Mouse (Mus musculus): ENCODE measurements at regions not wholly inside any gene's neighbourhood (a gene's known extent, or its start where the extent isn't known, plus 50 kb on each side); places are given as distances from the start of the nearest gene placed in this dataset.

- H3K4me3 ChIP-seq (ENCODE audit: low read depth, low read length): no peak overlapping the region
- DNase-seq (no peak), ATAC-seq (no peak)
- H3K4me2 ChIP-seq (ENCODE audit: low read depth): no peak overlapping the region
- TF ChIP-seq CTCF (IDR thresholded peaks at IDR 0.05; ENCODE audit: low read depth): no peak
- WGBS: 84% methylated on average over 3 of the region's 3 CpGs
- no peak overlapping the region for H3K27ac ChIP-seq (ENCODE audit: low read depth, low read length)
- no peaks in the 10 kb centered on the region for H3K9me3 ChIP-seq (ENCODE audit: low read length)
- no peak overlapping the region for H3K9ac ChIP-seq
- no peaks in the 10 kb centered on the region for H3K27me3 ChIP-seq (ENCODE audit: insufficient read depth, low read length)
- no peaks in the 10 kb centered on the region for H3K36me3 ChIP-seq (ENCODE audit: insufficient read depth)
- H3K4me1 ChIP-seq (ENCODE audit: insufficient read depth): no peaks in the 10 kb centered on the region
Observed at GRCm38 (mm10) chr12:25269878-25270277, 172.9 kb upstream of the Id2 start.

- DNase-seq (no peak), ATAC-seq (no peak)
- H3K4me1 ChIP-seq (ENCODE audit: insufficient read depth): no peaks in the 10 kb centered on the region
- no peaks in the 10 kb centered on the region for H3K9me3 ChIP-seq (ENCODE audit: low read length)
- H3K36me3 ChIP-seq (ENCODE audit: insufficient read depth): no peaks in the 10 kb centered on the region
- no peak overlapping the region for H3K9ac ChIP-seq
- H3K27ac ChIP-seq (ENCODE audit: low read depth, low read length): no peak overlapping the region
- WGBS: 68% methylated on average over 18 of the region's 18 CpGs
- no peak for TF ChIP-seq CTCF (IDR thresholded peaks at IDR 0.05; ENCODE audit: low read depth)
- no peak overlapping the region for H3K4me3 ChIP-seq (ENCODE audit: low read depth, low read length)
- H3K27me3 ChIP-seq (ENCODE audit: insufficient read depth, low read length): no peaks in the 10 kb centered on the region
- H3K4me2 ChIP-seq (ENCODE audit: low read depth): no peak overlapping the region
Observed at GRCm38 (mm10) chr12:25268871-25269850, 172.2 kb upstream of the Id2 start.

- ATAC-seq: no peak
- 59% methylated on average over 7 of the region's 7 CpGs for WGBS
- no peaks in the 10 kb centered on the region for H3K36me3 ChIP-seq (ENCODE audit: insufficient read depth)
- no peak for TF ChIP-seq CTCF (IDR thresholded peaks at IDR 0.05; ENCODE audit: low read depth)
- H3K27me3 ChIP-seq (ENCODE audit: insufficient read depth, low read length): no peaks in the 10 kb centered on the region
- H3K4me2 ChIP-seq (ENCODE audit: low read depth): no peak overlapping the region
- no peak overlapping the region for H3K27ac ChIP-seq (ENCODE audit: low read depth, low read length)
- no peaks in the 10 kb centered on the region for H3K4me1 ChIP-seq (ENCODE audit: insufficient read depth)
- no peak for DNase-seq
- H3K4me3 ChIP-seq (ENCODE audit: low read depth, low read length): no peak overlapping the region
- H3K9me3 ChIP-seq (ENCODE audit: low read length): no peaks in the 10 kb centered on the region
- H3K9ac ChIP-seq: no peak overlapping the region
Observed at GRCm38 (mm10) chr12:25268323-25268722, 171.4 kb upstream of the Id2 start.

GRCm38 (mm10) chr12:25267572-25268115 lies 170.7 kb upstream of the Id2 start:
- H3K27ac ChIP-seq (ENCODE audit: low read depth, low read length): no peak overlapping the region
- H3K4me3 ChIP-seq (ENCODE audit: low read depth, low read length): no peak overlapping the region
- H3K4me1 ChIP-seq (ENCODE audit: insufficient read depth): peaks cover 1% of the 10 kb centered on the region; the same call in 1 of the 2 replicates
- no peak overlapping the region for H3K4me2 ChIP-seq (ENCODE audit: low read depth)
- DNase-seq (no peak), ATAC-seq (no peak)
- H3K36me3 ChIP-seq (ENCODE audit: insufficient read depth): no peaks in the 10 kb centered on the region
- TF ChIP-seq CTCF (IDR thresholded peaks at IDR 0.05; ENCODE audit: low read depth): no peak
- no peak overlapping the region for H3K9ac ChIP-seq
- H3K27me3 ChIP-seq (ENCODE audit: insufficient read depth, low read length): no peaks in the 10 kb centered on the region
- H3K9me3 ChIP-seq (ENCODE audit: low read length): no peaks in the 10 kb centered on the region
- WGBS: 93% methylated on average over 13 of the region's 13 CpGs

- Histone ChIP-seq H3K27ac (ENCODE audit: low read depth, low read length) (no peak overlapping the region), H3K4me2 (ENCODE audit: low read depth) (no peak overlapping the region), H3K9me3 (ENCODE audit: low read length) (no peaks in the 10 kb centered on the region), H3K4me3 (ENCODE audit: low read depth, low read length) (no peak overlapping the region), H3K36me3 (ENCODE audit: insufficient read depth) (no peaks in the 10 kb centered on the region), H3K4me1 (ENCODE audit: insufficient read depth) (peaks cover 5% of the 10 kb centered on the region; the same call in 1 of the 2 replicates), H3K27me3 (ENCODE audit: insufficient read depth, low read length) (no peaks in the 10 kb centered on the region), H3K9ac (no peak overlapping the region)
- no peak for TF ChIP-seq CTCF (IDR thresholded peaks at IDR 0.05; ENCODE audit: low read depth)
- DNase-seq (no peak), ATAC-seq (no peak)
- WGBS: 73% methylated on average over 17 of the region's 17 CpGs
Observed at GRCm38 (mm10) chr12:25266701-25267571, 170.0 kb upstream of the Id2 start.

- no peak overlapping the region for H3K4me3 ChIP-seq (ENCODE audit: low read depth, low read length)
- H3K27ac ChIP-seq (ENCODE audit: low read depth, low read length): no peak overlapping the region
- no peaks in the 10 kb centered on the region for H3K27me3 ChIP-seq (ENCODE audit: insufficient read depth, low read length)
- H3K9me3 ChIP-seq (ENCODE audit: low read length): no peaks in the 10 kb centered on the region
- no peaks in the 10 kb centered on the region for H3K36me3 ChIP-seq (ENCODE audit: insufficient read depth)
- H3K9ac ChIP-seq: no peak overlapping the region
- H3K4me1 ChIP-seq (ENCODE audit: insufficient read depth): peaks cover 5% of the 10 kb centered on the region; the same call in 1 of the 2 replicates
- no peak overlapping the region for H3K4me2 ChIP-seq (ENCODE audit: low read depth)
- 50% methylated on average over 11 of the region's 11 CpGs for WGBS
- no peak for ATAC-seq
- TF ChIP-seq CTCF (IDR thresholded peaks at IDR 0.05; ENCODE audit: low read depth): no peak
- no peak for DNase-seq
Observed at GRCm38 (mm10) chr12:25265560-25266525, 168.9 kb upstream of the Id2 start.

Data from forebrain, postnatal 0 days (tissue).